Mouse (Mus musculus) small intestine, adult 2 months (tissue): ENCODE results near the gene Irak2.

Source experiments
- CTCF ChIP-seq: fragments of 200-500 bp; IDR thresholded peaks from 2 replicates; pipeline ENCODE4 v1.5.1; 2012; ENCODE audit warnings: low read depth, mild to moderate bottlenecking, control low read depth, inconsistent platforms, low read length, moderate library complexity, mixed read lengths; ENCODE audit not compliant: insufficient replicate concordance, insufficient read length; ENCODE audit errors: extremely low read depth
- POLR2A ChIP-seq: fragments of 200-500 bp; IDR thresholded peaks from 2 replicates; pipeline ENCODE4 v1.6.1; 2012; ENCODE audit warnings: low read depth, mild to moderate bottlenecking, control low read depth, inconsistent platforms, low read length, moderate library complexity

GRCm38 (mm10) chr6:113624989-113625770, 13.1 kb upstream of the Irak2 start:
- TF ChIP-seq CTCF (no peak), POLR2A (no peak)
